Mouse (Mus musculus) telencephalon, adult 2 months (tissue): ENCODE measurements around the gene Pcif1.
A peak's percentile ranks its signal among the peaks of the same experiment; 100 is the strongest.

Experiments
- DNase-seq: peaks from one replicate; pipeline ENCODE4 v3.0.0-alpha.2; 2011; ENCODE audit warnings: low read depth, low spot score

Gene Pcif1

DNA sequence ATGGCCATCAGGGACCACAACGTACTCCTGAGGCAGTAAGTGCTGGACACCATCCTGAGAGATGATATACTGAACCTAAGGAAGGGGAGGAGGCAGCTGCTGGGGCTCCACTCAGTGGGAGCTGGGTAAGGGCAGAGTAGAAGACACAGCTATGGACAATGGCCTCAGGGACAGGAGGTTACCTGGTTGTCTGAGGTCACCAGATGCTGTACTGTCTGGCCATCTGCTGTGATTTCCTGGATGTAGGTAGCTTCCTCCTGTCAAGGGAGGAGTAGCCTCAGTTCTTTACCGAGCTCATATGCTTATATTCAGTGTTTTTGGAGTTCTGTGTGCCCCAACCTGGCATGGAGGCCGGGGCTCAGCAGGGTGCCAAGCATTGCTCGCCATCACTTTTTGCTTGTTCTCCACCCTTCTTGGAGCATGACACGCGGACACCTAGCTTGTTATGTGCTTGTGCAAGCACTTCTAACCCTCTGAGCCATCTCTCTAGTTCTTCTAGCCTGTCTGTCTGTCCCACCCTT is 13.7 kb downstream of the Pcif1 start:
- no peak for DNase-seq

DNA sequence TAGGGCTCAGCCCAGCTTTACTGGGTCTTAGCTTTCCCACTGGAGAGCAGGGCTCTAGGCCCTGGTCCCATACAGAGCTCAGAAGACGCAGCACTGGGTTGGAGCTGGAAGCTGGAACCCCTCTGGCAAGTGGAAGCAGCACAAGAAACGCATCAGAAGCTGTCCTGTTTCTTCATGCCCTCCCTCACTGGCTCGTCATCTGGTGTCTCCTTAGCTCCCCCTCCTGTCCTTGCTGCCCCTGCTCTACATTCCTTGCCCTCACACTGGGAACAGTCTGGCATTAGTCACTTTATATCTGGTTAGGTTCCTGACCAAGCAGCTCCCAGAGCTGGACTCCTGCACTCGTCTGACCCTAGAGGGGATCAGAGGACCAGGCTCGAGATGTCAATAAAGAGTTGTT is 14.9 kb downstream of the Pcif1 start:
- no peak for DNase-seq

DNA sequence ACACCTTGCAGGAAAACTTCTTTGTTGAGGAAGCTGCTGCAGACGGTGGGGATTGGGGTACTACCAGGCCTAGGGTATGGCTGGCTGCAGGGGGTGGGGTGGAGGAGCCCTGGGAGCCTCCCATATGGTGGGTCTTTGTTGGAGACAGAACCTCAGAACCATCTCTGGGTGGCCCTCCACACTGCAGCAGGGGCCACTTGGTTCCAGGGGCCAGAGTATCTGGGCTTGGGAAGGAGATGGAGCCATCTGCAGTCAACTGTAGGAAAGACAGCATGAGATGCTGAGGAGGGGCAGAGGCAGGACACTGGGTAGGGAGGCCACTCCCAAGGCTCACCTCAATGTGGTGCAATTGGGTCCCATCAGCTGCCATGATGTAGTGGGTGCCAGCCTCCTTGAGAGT is 15.5 kb downstream of the Pcif1 start:
- DNase-seq: no peak

DNA sequence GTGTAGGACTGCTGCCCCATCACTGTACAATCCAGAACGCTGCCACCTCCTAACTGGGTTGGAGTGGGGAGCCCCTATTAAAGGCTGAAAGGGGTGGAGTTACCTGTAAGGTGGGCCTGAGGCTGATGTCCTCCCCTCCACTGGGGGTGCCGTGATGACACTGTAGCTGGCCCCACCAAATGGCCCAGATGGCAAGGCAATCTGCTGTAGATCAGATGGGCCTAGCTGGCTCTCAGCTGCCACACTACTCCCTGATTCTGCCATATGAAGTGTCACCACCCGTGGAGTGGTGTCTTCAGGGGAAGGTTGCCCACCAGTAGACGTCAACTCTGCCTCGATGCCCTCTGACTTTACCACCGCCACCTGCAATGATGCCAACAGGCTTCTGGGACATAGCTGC is 16.8 kb downstream of the Pcif1 start:
- DNase-seq: no peak

DNA sequence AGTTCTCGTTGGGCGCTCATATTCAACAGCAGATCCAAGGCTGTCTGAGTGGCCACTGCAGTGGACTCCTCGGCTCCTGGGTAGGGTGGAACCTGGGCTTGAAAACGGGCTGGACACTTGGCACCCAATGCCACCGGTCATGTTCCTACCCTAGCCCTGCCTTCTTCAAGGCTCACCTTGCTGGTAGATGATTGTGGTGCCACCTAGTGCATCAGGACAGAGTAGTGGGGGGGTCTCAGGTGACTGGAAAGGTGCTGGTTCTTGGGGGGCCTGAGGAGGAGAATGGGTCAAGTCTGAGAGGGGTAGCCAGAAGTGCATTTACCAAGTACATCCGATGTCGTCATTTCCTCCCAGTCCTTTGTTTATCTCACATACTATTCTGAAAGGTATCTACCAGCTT is 18.9 kb downstream of the Pcif1 start:
- no peak for DNase-seq

DNA sequence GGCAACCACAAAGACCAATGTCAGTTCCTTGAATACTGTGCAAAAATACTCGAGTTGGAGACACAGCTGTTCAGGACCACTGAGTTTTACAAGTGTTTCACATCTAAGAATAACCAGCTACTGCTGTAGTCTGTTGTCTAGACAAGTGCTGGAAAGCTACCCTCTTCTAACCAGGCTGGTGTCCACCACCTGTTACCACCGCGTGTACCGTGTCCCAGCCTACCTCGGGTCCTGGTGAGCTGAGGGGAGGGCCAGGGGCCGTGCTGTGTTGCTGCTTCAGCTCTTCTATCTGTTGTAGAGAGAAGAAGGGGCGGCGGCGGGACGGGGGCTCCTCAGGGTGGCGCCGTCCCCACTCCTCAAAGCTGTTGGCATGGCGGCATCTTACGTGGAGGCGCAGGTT is 19.9 kb downstream of the Pcif1 start:
- no peak for DNase-seq

DNA sequence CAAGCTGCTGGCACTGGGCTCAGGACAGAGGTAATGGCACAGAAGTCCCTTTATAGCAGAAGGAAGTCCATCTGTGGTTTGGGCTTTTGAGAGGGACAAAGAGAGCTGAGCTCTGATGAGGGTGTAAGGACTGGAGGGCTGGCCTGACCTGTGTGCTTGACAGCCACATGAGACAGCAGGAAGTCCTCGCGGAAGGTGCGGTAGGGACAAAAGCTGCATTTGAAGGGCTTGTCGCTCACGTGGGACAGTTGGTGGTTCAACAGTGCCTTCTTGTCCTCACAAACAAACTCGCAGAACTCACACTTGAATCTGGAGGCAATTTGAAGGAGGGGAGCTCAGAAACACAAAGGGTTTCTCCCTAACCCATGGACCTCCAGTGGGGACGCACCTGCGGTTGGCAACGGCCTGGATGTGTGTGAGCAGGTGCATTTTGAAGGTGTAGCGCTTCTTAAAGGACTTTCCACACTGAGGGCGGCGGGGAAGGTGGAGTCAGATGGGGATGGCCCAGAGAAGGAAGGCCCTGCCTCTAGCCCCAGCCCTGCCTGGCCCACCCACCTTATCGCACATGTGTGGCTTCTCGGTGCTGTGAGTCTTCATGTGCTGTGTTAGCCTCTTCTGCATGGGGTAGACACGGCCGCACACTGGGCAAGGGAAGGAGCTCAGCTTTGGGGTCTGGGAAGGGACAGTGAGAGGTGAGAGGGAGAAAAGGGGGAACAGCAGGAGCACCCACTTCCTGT is 20.8 kb downstream of the Pcif1 start:
- no peak for DNase-seq

DNA sequence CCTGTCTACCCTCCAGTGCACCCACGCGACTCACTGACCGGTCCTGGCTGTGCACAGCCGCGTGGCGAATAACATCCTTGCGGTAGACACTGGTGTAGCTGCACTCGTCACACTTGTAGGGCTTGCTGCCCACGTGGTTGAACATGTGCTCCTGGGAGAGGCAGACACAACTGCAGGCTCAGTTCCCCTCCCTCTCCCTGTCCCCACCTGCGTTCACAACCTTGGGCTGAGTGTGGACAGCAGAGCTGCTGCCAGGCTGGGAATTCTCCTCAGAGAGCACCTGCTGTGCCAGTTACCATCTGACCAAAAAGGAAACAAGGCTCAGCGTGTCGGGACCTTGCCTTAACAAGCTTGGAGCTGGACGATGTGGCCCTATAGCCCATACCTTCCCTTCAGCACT is 22.3 kb downstream of the Pcif1 start:
- DNase-seq: no peak

DNA sequence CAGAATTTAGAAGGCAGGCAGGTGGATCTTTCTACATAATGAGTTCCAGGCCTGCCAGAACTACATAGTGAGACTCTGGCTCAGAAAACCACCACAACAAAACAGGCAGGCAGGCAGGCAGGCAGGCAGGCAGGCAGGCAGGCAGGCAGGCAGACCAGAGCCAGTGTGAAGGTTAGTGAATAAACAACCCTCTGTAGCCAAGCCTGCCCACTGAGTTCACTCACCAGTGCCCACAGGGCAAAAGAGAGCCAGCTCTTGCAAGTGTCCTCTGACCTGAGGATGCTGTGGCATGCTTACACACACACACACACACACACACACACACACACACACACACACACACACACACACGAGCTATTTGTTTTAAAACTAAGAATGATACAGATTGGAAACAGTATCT is 24.4 kb downstream of the Pcif1 start:
- no peak for DNase-seq

DNA sequence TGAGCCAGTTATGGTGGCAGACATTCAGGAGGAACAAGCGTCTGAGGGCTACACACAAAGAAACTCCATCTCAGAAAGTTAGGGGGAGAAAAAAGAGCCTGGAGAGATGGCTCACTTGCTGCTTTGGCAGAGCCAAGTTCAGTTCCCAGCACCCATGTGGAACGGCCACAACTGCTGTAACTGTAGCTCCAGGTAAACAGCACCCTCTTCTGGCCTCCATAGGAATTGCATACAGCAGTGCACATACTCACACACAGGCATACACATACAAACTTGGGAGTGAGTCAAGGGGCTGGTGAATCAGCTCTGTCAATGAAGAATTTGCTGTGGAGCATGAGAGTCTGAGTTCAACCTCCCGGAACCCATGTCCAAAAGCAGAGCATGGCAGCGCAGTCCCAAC is 27.0 kb downstream of the Pcif1 start:
- DNase-seq: no peak

DNA sequence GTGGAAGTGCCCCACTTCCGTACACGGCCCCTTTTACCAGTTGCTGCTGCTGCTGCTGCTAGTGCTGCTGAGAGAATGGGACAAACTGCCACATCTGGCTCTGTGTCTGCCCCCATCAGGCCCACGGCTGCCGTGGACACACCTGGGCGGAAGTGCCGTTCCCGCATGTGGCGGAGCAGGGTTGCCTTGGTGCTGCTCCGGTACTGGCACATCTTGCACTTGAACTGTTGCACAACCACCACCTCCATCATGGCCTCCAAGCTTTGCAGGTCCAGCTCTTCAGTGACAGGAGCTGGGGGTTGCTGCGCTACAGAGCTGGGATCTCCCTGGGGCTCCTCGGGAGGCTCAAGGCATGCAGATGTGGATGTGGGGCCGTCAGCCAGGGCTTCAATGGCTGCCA is 28.4 kb downstream of the Pcif1 start:
- DNase-seq: no peak

DNA sequence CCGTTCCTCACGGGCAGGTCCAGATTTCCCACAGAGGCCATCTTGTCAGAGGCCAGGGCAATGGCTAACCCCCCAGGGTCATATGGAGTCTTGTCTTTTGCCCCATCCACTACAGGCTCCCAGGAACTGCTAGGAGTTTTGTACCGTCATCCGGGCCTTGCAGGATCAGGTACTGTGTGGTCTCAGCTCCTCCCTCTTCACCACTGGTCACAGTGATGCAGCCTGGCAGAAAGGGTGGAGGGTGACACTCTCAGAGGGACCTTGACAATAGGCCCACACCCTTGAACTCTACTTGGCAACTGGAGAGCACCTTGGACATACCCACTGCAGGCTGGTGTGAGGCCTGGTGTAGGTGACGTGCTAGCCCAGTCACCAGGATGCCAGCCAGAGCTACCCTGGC is 28.9 kb downstream of the Pcif1 start:
- DNase-seq: no peak

DNA sequence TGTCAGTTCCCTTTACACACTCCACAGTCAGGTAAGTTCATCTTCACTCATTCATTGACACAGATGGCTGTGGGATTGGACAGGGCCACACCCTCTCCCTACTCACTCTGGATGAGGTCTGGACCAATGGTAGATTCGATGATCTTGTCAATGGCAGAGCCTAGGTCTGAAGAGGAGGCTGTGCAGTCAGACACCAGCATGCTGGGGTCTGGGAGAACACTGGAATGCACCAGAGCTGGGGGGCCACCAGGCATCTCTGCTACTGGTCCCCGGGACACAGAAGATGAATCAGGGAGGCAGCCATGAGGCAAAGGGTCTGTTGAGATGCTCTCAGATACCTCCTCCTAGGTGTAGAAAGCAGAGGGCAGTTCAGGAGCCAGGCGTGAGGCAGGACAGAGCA is 30.0 kb downstream of the Pcif1 start:
- DNase-seq: no peak

DNA sequence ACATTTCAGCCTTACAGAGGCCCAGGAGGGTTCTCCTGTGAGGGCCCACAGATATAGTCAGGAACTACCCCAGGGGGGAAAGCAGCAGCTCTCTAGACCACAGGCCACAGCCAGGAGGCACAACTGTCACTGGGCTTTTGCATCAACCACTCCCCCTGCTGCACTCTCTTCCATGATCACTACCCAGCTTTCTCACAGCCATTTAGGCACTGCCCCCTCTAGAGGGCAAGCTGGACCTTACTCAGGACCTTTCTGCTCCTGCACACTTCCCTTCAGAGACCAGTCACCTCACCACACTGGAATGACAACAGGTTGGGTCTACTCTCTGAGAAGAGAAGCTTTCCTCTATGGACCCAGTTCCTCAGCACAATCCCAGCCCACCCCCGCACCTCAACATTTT is 30.4 kb downstream of the Pcif1 start:
- DNase-seq: no peak

DNA sequence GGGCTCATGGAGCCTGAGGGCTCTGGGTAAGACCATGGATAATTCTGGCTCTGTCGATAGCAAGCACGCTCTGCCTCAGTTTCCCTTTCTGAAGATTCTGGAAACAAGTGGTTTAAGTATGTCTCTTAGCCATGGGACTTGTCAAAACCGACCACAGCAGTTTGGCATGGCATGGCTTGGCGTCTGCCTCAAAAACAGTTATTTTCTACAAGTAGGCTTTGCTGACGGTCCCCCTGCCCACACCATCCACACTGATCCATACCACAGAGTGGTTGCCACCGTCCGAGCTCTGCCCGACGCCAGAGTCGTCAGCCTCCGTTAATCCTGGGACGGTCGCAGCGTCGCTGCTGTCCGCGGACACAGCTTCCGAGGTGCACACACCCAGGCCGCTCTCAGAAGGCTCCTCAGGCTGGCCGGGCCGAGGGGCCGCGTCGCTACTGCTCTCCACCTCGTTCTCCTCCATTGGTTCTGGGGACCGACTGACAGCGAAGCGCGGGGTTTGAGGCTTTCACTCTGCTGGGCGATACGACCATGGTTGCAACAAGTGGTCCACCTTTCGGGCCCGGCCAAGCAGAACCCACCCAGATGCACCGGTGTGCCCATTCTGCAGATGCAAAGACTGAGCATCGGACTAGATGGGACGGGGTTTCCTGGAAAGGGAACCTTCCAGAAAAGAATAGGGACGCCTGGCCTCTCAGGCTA is 31.4 kb downstream of the Pcif1 start:
- DNase-seq: no peak

DNA sequence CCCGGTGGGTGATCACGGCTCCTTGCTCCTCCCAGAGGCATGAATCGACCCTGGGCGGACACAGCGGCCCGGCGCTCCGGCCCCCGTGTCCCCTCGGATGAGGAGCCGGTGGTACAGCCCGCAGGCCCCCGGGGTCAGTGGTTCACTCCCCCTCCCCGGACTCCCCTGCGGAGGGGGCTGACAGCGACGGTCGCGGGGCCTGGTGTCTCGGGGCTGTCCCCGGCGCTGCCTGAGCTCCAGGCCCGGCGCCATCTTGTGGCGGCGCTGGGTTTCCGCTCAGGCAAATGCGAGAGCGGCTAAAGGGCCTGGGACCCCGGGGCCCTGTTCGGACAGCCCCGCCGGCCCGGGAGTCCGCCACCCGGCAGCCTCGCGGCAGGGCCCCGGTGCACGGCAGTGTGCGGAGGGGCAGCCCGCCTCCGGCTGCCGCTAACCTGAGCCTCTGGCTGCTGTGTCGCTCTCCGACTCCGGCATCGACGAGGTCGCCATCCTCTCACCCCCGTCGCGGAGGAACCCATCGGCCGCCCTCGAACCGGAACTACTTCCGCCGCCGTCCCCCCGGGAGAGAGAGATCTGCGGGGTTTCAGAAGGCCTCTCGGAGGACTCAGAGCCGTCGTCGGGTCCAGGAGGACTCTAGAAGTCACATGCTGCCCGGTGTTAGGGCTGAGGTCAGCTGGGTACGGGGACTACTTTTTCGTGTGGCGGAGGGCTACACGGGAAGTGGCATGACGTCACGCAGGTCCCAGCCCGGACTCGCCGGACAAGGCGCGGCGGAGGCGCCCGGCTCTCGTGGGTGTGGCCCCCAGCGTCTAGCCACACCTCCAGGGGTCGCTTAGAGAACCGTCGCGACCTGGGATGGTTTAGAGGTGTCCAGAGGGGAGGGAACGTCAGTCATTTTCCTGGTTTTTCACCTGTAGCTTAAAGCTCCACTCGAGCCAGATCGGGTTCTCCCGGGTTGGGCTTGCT is 32.3 kb downstream of the Pcif1 start, which contains the start of gene Zfp335:
Zfp335 (minus strand) TSS at position 672 of the 963 bp plus-strand sequence.
- DNase-seq: peak; percentile 89

DNA sequence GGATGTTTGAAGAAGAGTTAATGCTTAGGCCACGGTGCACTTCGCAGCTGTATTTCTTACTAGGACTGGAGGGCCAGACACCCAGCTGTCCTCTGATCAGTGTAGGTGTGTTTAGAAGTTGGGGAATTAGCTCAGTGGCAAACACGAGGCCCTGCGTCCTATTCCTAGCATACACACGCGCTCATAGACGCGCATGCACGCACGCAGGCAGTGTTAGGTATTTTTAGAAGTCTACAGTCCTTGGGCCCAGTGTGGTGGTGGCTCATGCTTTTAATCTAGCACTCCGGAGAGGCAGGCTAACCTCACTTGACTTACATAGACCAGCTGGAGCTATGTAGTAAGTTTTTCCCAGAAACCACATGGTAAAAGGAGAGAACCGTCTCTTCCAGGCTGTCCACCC is 33.0 kb downstream of the Pcif1 start:
- peak; percentile 82 for DNase-seq

DNA sequence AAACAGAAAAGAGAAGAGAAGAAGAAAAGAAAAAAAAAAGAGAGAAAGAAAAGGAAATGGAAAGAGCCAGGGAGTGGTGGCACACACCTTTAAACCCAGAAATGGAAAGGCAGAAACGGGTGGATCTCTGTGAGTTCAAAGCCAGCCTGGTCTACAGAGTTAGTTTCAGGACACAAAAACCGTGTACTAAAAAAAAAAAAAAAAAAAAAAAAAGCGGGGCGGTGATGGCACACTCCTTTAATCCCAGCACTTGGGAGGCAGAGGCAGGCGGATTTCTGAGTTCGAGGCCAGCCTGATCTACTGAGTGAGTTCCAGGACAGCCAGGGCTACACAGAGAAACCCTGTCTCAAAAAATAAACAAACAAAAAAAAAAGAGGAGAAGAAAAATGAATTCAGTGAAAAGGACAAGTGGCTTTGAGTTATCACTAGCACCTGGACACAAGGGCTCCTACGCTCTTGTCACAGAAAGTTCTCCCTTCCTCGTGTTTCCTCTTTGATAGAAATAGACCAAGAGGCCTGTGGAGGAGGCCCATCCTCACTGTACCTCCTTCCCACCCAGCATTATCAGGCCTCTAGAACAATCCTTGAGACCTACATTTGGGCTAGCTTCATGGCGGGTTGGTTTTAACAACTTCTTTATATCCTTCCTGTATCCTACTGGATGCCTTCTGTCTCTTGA is 33.8 kb downstream of the Pcif1 start:
- no peak for DNase-seq

DNA sequence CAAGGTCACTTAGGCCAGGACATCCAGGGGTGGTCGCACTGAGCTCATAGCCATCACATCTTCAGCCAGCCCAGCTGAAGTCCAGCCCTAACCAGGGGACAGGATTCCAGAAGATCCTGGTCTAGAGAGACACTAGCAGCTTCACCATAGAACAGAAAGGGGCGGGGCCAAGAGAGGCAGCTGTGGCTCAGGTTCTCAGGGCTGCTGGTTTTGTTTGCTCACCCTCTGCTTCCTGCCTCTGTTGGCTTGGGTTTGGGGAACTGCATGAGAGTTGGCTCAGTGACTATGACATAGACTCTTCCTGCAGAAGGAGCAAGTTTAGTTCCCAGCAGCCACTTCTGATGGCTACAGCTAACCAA is 34.3 kb downstream of the Pcif1 start:
- no peak for DNase-seq

DNA sequence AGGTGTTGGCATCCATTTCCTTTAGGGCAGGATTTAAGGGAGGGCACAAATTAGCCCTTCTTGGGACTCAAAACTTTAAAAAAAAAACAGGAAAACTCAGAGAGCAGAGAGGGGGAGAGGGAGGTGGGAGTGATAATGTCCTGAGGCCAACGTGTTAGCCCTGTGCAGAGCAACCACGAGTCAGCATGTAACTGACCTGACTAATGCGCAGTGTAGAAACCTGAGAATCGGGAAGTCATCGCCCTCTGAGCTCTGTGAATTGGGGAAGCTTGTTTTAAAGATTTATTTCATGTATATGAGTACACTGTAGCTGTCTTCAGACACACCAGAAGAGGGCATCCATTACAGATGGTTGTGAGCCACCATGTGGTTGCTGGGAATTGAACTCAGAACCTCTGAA is 37.7 kb downstream of the Pcif1 start:
- DNase-seq: no peak

DNA sequence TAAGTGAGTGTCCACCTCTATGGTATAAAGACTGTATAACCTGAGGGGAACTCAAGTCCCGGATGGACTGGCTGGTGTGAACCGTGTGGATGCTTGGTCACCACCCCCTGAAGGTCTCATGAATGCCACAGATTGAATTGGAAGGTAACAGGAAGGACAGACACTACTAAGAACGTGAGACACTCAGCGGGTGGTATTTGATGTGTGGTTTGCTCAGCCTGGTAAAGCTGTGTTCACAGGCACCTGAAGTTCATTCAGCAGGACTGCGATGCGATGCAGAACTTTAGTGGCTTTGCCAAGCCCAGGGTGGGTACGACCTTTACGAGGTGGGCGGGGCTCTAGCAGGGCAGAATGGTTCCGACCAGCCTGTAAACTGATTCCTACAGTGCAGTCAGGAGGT is 38.3 kb downstream of the Pcif1 start:
- DNase-seq: no peak

DNA sequence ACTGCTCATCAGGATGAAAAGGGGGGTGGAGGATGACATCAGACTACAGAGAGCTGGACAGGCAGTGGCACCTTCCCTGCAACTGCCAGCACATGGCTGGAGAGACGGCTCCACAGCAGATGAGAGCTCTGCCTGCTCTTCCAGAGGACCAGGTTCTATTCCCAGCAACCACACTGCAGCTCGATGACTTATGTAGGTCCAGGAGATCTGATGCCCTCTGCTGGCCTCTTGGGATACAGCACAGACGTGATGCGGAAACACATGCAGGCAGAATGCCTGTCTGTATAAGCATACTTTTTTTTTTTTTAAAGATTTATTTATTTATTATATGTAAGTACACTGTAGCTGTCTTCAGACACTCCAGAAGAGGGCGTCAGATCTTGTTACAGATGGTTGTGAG is 39.2 kb downstream of the Pcif1 start:
- no peak for DNase-seq
